Mouse (Mus musculus) E14TG2a.4 (cell line): ENCODE measurements around the gene Hmga2.

Source experiments
- H3K27me3 ChIP-seq: 2 replicates; pipeline ENCODE4 v1.6.1; 2014; ENCODE audit warnings: low read length, control low read depth; ENCODE audit not compliant: insufficient read depth
- H3K36me3 ChIP-seq: 2 replicates; pipeline ENCODE4 v1.6.1; 2014; ENCODE audit warnings: low read length, control low read depth; ENCODE audit not compliant: insufficient read depth
- H3K4me1 ChIP-seq: replicated peaks from 2 replicates; pipeline ENCODE4 v1.6.1; 2014; ENCODE audit warnings: low read depth, low read length, control low read depth
- H3K4me3 ChIP-seq: replicated peaks from 2 replicates; pipeline ENCODE4 v1.5.1; 2014; ENCODE audit warnings: mild to moderate bottlenecking, low read length
- H3K9me3 ChIP-seq: 2 replicates; pipeline ENCODE4 v1.6.1; 2014; ENCODE audit warnings: low read length, control low read depth
- CTCF ChIP-seq: conservative IDR thresholded peaks from 2 replicates; pipeline ENCODE4 v1.5.1; 2014; ENCODE audit warnings: low read length
- NANOG ChIP-seq: IDR thresholded peaks from 2 replicates; pipeline ENCODE4 v1.6.1; 2014; ENCODE audit warnings: borderline replicate concordance, low read length, mixed read lengths
- POU5F1 ChIP-seq: IDR thresholded peaks from 2 replicates; pipeline ENCODE4 v1.6.1; 2014; ENCODE audit warnings: low read length, borderline replicate concordance

Hmga2 gene

DNA sequence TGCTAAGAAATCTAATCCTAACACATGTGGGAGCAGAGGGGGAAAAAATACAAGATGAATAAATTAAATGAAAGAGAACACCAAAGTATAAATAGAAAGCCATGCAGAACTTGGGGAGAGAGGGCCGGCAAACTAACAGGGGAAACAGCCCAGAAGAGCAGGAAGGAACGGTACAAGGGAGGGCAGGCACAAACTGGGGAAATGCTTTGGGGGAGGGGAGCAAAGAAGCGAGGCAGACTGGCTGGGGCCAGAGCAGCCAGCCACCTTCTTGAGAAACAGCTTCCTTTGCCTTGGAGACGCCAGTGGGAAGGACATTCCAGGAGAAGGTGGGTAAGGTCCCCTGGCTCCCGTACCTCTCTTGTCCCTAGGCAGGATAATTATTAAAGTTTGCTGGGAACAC, 14.5 kb downstream of the Hmga2 start:
- no peak overlapping the region for H3K4me3 ChIP-seq
- H3K27me3 ChIP-seq = peaks cover 7% of the 10 kb centered on the region
- H3K36me3 ChIP-seq = no peaks in the 10 kb centered on the region
- no peaks in the 10 kb centered on the region for H3K9me3 ChIP-seq
- TF ChIP-seq CTCF (no peak), POU5F1 (no peak), NANOG (no peak)
- peaks cover 13% of the 10 kb centered on the region for H3K4me1 ChIP-seq

DNA sequence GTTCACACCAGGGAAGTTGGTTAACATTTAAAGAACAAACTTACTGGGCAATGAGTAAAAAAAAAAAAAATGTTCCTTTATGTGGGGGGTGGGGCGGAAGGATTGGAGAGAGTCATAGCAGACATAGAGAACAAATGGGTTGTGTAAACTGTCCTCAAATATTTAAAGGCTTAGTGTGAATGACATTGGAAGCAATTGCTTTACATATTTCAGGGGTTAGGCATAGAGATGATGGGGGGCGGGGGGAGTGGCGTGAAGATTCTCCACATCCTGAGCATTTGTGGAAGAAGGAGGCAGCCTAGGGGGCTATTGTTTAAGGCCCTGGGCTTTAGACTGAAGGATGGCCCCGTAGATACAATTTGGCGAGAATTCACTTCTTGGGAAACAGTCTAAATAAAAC, 15.0 kb downstream of the Hmga2 start:
- TF ChIP-seq CTCF (no peak), NANOG (no peak), POU5F1 (no peak)
- Histone ChIP-seq H3K4me3 (no peak overlapping the region), H3K36me3 (no peaks in the 10 kb centered on the region), H3K27me3 (peaks cover 7% of the 10 kb centered on the region), H3K9me3 (no peaks in the 10 kb centered on the region), H3K4me1 (peaks cover 13% of the 10 kb centered on the region)

DNA sequence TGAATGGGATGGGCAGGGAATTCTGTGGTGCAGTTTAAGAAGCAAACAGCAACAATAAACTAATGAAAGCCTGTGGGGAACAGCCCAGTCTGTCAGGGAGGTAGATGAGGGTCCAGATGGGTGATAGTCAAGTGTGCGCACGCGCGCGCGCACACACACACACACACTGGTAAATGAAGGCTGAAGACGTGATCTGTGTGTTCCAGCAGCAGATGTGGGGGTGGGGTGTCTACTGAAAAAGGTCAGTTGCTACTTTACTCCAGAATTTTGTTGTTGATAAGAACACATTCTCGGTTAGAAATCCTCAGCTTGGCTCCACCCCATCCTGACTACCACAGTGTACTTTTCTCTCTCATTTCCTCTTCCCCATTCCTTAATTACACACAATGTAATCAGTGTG, 17.4 kb downstream of the Hmga2 start:
- peaks cover 13% of the 10 kb centered on the region for H3K4me1 ChIP-seq
- no peaks in the 10 kb centered on the region for H3K27me3 ChIP-seq
- no peaks in the 10 kb centered on the region for H3K36me3 ChIP-seq
- no peak overlapping the region for H3K4me3 ChIP-seq
- TF ChIP-seq POU5F1 (no peak), NANOG (no peak), CTCF (no peak)
- H3K9me3 ChIP-seq = no peaks in the 10 kb centered on the region

DNA sequence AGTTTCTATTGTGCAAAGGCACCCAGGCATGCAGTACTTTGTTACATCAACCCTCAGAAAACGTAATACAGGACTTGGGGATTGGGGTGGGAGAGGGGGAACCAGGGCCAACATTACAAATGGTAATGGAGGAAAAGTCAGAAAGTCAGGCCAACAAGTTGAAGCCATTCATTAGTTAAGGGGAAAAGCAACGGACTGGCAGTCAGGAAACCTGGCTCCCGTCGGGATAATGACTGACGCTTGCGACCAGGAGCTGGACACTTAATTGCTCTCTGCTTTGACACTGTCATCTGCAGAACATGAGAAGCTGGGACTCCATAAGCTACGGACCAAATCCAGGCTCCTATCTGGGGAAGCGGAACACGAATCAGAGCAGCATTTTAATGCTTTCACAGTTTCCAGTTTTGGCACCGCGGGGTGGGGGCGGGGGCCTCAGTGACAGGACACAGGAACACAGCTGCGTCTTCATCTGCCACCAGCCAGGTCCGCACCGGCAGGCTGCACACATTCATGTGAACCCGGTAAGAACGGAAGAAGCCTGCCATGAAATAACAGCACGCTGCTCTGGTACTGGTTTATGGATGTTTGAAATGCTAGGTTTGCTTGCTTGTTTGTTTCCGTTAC, 26.5 kb downstream of the Hmga2 start:
- peaks cover 8% of the 10 kb centered on the region; the same call in 1 of the 2 replicates for H3K27me3 ChIP-seq
- TF ChIP-seq NANOG (no peak), CTCF (no peak), POU5F1 (no peak)
- H3K4me3 ChIP-seq = peak overlapping the region; percentile 58
- H3K36me3 ChIP-seq = no peaks in the 10 kb centered on the region
- 0 out of 2 replicates have a peak, but pooled peaks cover 6% of the 10 kb centered on the region for H3K4me1 ChIP-seq
- no peaks in the 10 kb centered on the region for H3K9me3 ChIP-seq

DNA sequence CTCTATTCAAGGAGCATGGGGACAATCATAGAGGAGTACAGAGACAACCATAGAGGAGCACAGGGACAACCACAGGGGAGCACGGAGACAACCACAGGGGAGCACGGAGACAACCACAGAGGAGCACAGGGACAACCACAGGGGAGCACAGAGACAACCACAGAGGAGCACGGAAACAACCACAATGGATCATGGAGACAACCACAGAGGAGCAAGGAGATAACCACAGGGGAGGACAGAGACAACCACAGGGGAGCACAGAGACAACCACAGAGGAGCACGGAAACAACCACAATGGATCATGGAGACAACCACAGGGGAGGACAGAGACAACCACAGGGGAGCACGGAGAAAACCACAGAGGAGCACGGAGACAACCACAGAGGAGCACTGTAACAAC, 29.5 kb downstream of the Hmga2 start:
- no peaks in the 10 kb centered on the region for H3K36me3 ChIP-seq
- H3K4me3 ChIP-seq = no peak overlapping the region
- no peak for TF ChIP-seq CTCF
- TF ChIP-seq NANOG = no peak
- TF ChIP-seq POU5F1 = no peak
- 0 out of 2 replicates have a peak, but pooled peaks cover 6% of the 10 kb centered on the region for H3K4me1 ChIP-seq
- H3K27me3 ChIP-seq = peaks cover 8% of the 10 kb centered on the region; the same call in 1 of the 2 replicates
- no peaks in the 10 kb centered on the region for H3K9me3 ChIP-seq

DNA sequence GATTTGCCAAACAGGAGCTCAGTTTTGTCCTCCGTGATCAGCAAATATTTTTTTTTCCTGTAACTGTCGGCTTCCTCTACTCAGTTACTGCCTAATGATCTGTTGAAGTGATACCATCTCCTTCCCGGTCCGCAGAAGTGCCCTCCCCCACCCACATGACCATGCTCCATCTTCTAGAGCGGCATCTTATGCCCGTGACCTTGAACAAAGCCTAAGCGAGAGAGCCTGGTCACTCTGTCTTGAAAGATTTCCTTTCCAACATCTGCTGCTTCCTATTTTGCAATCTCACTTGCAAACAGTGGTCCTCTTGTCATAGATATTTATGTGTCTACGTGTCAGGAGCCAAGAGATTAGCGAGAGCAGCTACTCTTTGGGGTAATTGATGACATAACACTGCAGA, 30.1 kb downstream of the Hmga2 start:
- no peaks in the 10 kb centered on the region for H3K9me3 ChIP-seq
- 0 out of 2 replicates have a peak, but pooled peaks cover 6% of the 10 kb centered on the region for H3K4me1 ChIP-seq
- no peaks in the 10 kb centered on the region for H3K36me3 ChIP-seq
- H3K27me3 ChIP-seq = peaks cover 8% of the 10 kb centered on the region; the same call in 1 of the 2 replicates
- TF ChIP-seq CTCF = no peak
- no peak for TF ChIP-seq NANOG
- TF ChIP-seq POU5F1 = no peak
- H3K4me3 ChIP-seq = no peak overlapping the region

DNA sequence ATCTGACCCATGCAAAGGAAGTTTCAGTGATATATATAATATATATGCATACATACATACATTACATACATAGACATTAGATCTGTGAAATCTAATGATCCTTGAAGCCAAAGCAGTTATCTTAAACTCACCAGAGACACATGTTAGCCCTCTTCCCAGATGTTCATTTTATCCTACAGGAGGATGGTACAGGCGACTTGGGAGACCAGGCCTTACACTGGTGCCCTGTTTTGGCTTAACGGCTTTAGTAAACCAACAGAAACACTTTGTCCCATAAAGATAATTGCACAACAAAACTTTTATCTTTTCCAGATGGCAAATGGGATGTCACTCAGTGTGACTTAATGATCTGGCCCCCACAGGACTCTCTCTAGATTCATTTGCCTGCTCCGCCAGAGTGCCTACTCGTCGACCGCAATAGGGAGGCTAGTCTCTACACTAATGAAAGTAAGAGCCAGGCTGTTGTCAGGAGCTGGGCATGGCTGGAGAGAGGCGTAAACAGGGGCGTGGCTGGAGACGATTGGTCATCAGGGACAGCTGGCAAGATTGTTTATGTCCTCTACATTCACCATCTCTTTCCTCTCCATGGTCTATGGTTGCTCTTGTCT, 31.7 kb downstream of the Hmga2 start:
- no peak overlapping the region for H3K4me3 ChIP-seq
- no peak for TF ChIP-seq POU5F1
- no peak for TF ChIP-seq CTCF
- TF ChIP-seq NANOG = no peak
- peaks cover 4% of the 10 kb centered on the region; the same call in 1 of the 2 replicates for H3K27me3 ChIP-seq
- no peaks in the 10 kb centered on the region for H3K36me3 ChIP-seq
- H3K9me3 ChIP-seq = no peaks in the 10 kb centered on the region
- H3K4me1 ChIP-seq = 0 out of 2 replicates have a peak, but pooled peaks cover 2% of the 10 kb centered on the region

DNA sequence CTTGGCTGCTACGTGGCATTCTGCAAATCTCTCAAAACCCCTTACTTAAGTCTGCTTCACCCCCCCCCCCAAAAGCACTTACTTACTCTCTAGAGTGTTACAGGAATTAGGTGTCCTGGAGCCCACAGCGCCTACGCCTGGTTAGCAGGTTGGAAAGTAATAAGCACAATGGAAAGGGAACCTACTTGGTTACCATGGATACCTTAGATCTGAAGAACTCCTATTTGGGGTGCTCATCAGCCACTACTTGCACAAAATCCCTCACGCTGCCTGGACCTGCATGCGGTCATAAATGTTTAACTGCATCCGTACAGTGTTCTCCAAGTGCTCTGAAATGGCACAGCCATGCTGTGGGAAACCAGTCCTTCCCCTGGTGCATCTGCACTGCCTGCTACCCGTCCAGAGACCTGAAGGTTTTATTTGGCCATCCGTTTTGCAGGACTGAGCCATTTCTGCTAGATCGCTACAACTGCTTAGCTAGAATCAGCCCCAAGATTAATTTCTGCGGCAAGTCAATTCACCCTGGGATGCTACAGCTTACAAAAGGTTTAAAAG, 32.4 kb downstream of the Hmga2 start:
- H3K27me3 ChIP-seq = no peaks in the 10 kb centered on the region; the same call in 1 of the 2 replicates
- H3K4me3 ChIP-seq = no peak overlapping the region
- no peak for TF ChIP-seq CTCF
- no peak for TF ChIP-seq NANOG
- no peak for TF ChIP-seq POU5F1
- no peaks in the 10 kb centered on the region for H3K9me3 ChIP-seq
- no peaks in the 10 kb centered on the region for H3K36me3 ChIP-seq
- H3K4me1 ChIP-seq = no peaks in the 10 kb centered on the region
